Mouse (Mus musculus): ENCODE measurements around the gene Rbmx2. TPM values are rescaled to one million over a fixed set of nuclear protein-coding genes. Genes with fewer than 3 reads are reported as not detected.
A peak's percentile ranks its signal among the peaks of the same experiment; 100 is the strongest.

The Rbmx2 gene
- 7.5 and 9.1 TPM in 2 replicates for polyA plus RNA-seq (2011; ENCODE audit: insufficient read length, low read depth, missing spikeins)

- no peak within 1 kb of the TSS for H3K27ac ChIP-seq (ENCODE audit: insufficient read depth, low read length)
- H3K4me3 ChIP-seq (ENCODE audit: insufficient read depth, low read length) = peak within 1 kb of the TSS; percentile 76
- 0 out of 2 replicates have a peak, but pooled peaks cover 4% of the 10 kb centered on the region for H3K4me1 ChIP-seq (ENCODE audit: control insufficient read depth, insufficient read depth, low read length)
- TF ChIP-seq CTCF (IDR thresholded peaks at IDR 0.05; ENCODE audit: borderline replicate concordance, insufficient read depth, low read length) (no peak), POLR2A (IDR thresholded peaks at IDR 0.05; ENCODE audit: low read depth, low read length) (no peak)
Observed at GRCm38 (mm10) chrX:48694864-48695371, at the start of gene Rbmx2. Rbmx2 (plus strand) TSS chrX:48695004.

GRCm38 (mm10) chrX:48666807-48667206 is 28.0 kb upstream of the Rbmx2 start:
- H3K4me1 ChIP-seq (ENCODE audit: control insufficient read depth, insufficient read depth, low read length) = no peaks in the 10 kb centered on the region
- TF ChIP-seq CTCF (IDR thresholded peaks at IDR 0.05; ENCODE audit: borderline replicate concordance, insufficient read depth, low read length) = no peak
- no peak for TF ChIP-seq POLR2A (IDR thresholded peaks at IDR 0.05; ENCODE audit: low read depth, low read length)

GRCm38 (mm10) chrX:48669588-48669987 is 25.2 kb upstream of the Rbmx2 start:
- no peak overlapping the region for H3K4me3 ChIP-seq (ENCODE audit: insufficient read depth, low read length)
- H3K4me1 ChIP-seq (ENCODE audit: control insufficient read depth, insufficient read depth, low read length) = no peaks in the 10 kb centered on the region
- TF ChIP-seq POLR2A (IDR thresholded peaks at IDR 0.05; ENCODE audit: low read depth, low read length) = no peak
- no peak overlapping the region for H3K27ac ChIP-seq (ENCODE audit: insufficient read depth, low read length)

More at GRCm38 (mm10) chrX:48666807-48667206, 28.0 kb upstream of the Rbmx2 start:
- Histone ChIP-seq H3K27ac (ENCODE audit: insufficient read depth, low read length) (no peak overlapping the region), H3K4me3 (ENCODE audit: insufficient read depth, low read length) (no peak overlapping the region)

GRCm38 (mm10) chrX:48671714-48672113 is 23.1 kb upstream of the Rbmx2 start:
- no peaks in the 10 kb centered on the region for H3K4me1 ChIP-seq (ENCODE audit: control insufficient read depth, insufficient read depth, low read length)
- no peak for TF ChIP-seq POLR2A (IDR thresholded peaks at IDR 0.05; ENCODE audit: low read depth, low read length)
- TF ChIP-seq CTCF (IDR thresholded peaks at IDR 0.05; ENCODE audit: borderline replicate concordance, insufficient read depth, low read length) = no peak
- H3K4me3 ChIP-seq (ENCODE audit: insufficient read depth, low read length) = no peak overlapping the region
- H3K27ac ChIP-seq (ENCODE audit: insufficient read depth, low read length) = no peak overlapping the region

GRCm38 (mm10) chrX:48674171-48674570 is 20.6 kb upstream of the Rbmx2 start, which contains the start of gene Gpr119:
Gpr119 (minus strand) TSS chrX:48674478.
- H3K4me1 ChIP-seq (ENCODE audit: control insufficient read depth, insufficient read depth, low read length) = no peaks in the 10 kb centered on the region
- TF ChIP-seq CTCF (IDR thresholded peaks at IDR 0.05; ENCODE audit: borderline replicate concordance, insufficient read depth, low read length) (no peak), POLR2A (IDR thresholded peaks at IDR 0.05; ENCODE audit: low read depth, low read length) (no peak)

GRCm38 (mm10) chrX:48683451-48683850 is 11.4 kb upstream of the Rbmx2 start:
- Histone ChIP-seq H3K4me3 (ENCODE audit: insufficient read depth, low read length) (no peak overlapping the region), H3K4me1 (ENCODE audit: control insufficient read depth, insufficient read depth, low read length) (no peaks in the 10 kb centered on the region), H3K27ac (ENCODE audit: insufficient read depth, low read length) (no peak overlapping the region)
- no peak for TF ChIP-seq CTCF (IDR thresholded peaks at IDR 0.05; ENCODE audit: borderline replicate concordance, insufficient read depth, low read length)
- no peak for TF ChIP-seq POLR2A (IDR thresholded peaks at IDR 0.05; ENCODE audit: low read depth, low read length)

More at GRCm38 (mm10) chrX:48674171-48674570, 20.6 kb upstream of the Rbmx2 start, which contains the start of gene Gpr119:
- Histone ChIP-seq H3K4me3 (ENCODE audit: insufficient read depth, low read length) (no peak within 1 kb of the TSS), H3K27ac (ENCODE audit: insufficient read depth, low read length) (no peak within 1 kb of the TSS)

GRCm38 (mm10) chrX:48683857-48684256 is 10.9 kb upstream of the Rbmx2 start:
- no peaks in the 10 kb centered on the region for H3K4me1 ChIP-seq (ENCODE audit: control insufficient read depth, insufficient read depth, low read length)
- TF ChIP-seq CTCF (IDR thresholded peaks at IDR 0.05; ENCODE audit: borderline replicate concordance, insufficient read depth, low read length) (no peak), POLR2A (IDR thresholded peaks at IDR 0.05; ENCODE audit: low read depth, low read length) (no peak)
- no peak overlapping the region for H3K4me3 ChIP-seq (ENCODE audit: insufficient read depth, low read length)
- no peak overlapping the region for H3K27ac ChIP-seq (ENCODE audit: insufficient read depth, low read length)

- H3K4me3 ChIP-seq (ENCODE audit: insufficient read depth, low read length) = peak overlapping the region; percentile 17
- TF ChIP-seq CTCF (IDR thresholded peaks at IDR 0.05; ENCODE audit: borderline replicate concordance, insufficient read depth, low read length) = no peak
- TF ChIP-seq POLR2A (IDR thresholded peaks at IDR 0.05; ENCODE audit: low read depth, low read length) = peak; percentile 43; the same call in 1 of the 2 replicates
- H3K27ac ChIP-seq (ENCODE audit: insufficient read depth, low read length) = no peak overlapping the region
- H3K4me1 ChIP-seq (ENCODE audit: control insufficient read depth, insufficient read depth, low read length) = 0 out of 2 replicates have a peak, but pooled peaks cover 4% of the 10 kb centered on the region
Observed at GRCm38 (mm10) chrX:48694460-48694859, 344 bp upstream of the Rbmx2 start.

- TF ChIP-seq CTCF (IDR thresholded peaks at IDR 0.05; ENCODE audit: borderline replicate concordance, insufficient read depth, low read length) (no peak), POLR2A (IDR thresholded peaks at IDR 0.05; ENCODE audit: low read depth, low read length) (no peak)
Observed at GRCm38 (mm10) chrX:48709701-48710100, 14.9 kb downstream of the Rbmx2 start.

GRCm38 (mm10) chrX:48712846-48713245 is 18.0 kb downstream of the Rbmx2 start:
- H3K4me3 ChIP-seq (ENCODE audit: insufficient read depth, low read length) = no peak overlapping the region
- H3K4me1 ChIP-seq (ENCODE audit: control insufficient read depth, insufficient read depth, low read length) = no peaks in the 10 kb centered on the region
- no peak overlapping the region for H3K27ac ChIP-seq (ENCODE audit: insufficient read depth, low read length)
- TF ChIP-seq CTCF (IDR thresholded peaks at IDR 0.05; ENCODE audit: borderline replicate concordance, insufficient read depth, low read length) (no peak), POLR2A (IDR thresholded peaks at IDR 0.05; ENCODE audit: low read depth, low read length) (no peak)

More at GRCm38 (mm10) chrX:48709701-48710100, 14.9 kb downstream of the Rbmx2 start:
- no peak overlapping the region for H3K4me3 ChIP-seq (ENCODE audit: insufficient read depth, low read length)
- H3K27ac ChIP-seq (ENCODE audit: insufficient read depth, low read length) = no peak overlapping the region
- no peaks in the 10 kb centered on the region for H3K4me1 ChIP-seq (ENCODE audit: control insufficient read depth, insufficient read depth, low read length)

Measured in embryonic fibroblast, embryonic 13.5 days (primary cell).